Comparison of ENCODE assay signal across 11 mouse cellular contexts in the genomic region with DNA sequence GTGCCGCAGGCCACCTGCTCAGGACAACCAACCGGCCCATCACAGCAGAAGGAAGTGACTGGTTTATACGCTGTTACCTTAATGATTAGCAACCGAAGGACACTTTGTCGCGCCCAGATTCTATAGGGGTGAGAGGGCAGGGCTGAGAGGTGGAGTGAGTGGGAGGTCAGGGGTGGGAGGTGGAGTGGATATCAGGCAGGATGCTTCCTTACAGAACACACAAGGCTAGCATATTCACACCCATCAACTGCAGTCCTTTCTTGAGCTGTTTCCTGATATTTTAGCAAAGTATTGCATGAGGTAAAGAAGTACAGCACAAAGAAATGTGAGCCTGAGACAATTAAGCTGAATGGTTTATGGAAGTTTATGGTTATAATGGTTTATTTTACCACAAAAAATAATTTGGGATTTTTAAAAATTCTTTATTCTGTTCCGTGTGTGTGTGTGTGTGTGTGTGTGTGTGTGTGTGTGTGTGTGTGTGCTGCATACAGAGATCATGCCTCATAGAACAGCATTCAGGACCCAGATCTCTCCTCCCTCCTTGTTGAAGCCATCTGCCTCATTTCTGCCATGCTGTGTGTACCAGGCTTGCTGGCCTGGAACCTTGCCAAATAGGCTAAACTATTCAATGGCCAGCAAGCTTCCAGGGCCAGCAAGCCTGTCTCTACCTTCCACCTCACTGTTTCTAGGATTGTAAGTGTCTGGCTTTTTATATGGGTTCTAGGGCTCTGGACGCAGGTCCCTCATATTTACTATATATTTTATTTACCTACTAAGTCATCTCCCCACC.
DNase-seq lines count a peak whose midpoint lies in the region; ATAC-seq lines count a peak whose summit lies in the region.
"Had no signal": no experiment of that assay in that cellular context is flagged by ENCODE, and none has a peak within 500 bp of the region (broad histone marks: within the 10 kb centered on the region; RNA-seq: fewer than 3 reads in every experiment).

No protein-coding gene starts in this region.

- H3K36me3 ChIP-seq in forebrain, embryonic 12.5 days (replicated peaks): no peaks in the 10 kb centered on the region
- H3K36me3 ChIP-seq: embryonic facial prominence, embryonic 15.5 days; liver, embryonic 15.5 days had no signal

- no peak overlapping the region for H3K4me3 ChIP-seq in forebrain, embryonic 12.5 days (replicated peaks)
- H3K4me3 ChIP-seq: embryonic facial prominence, embryonic 15.5 days; liver, embryonic 15.5 days had no signal

- H3K4me1 ChIP-seq in forebrain, embryonic 12.5 days: peaks cover 8% of the 10 kb centered on the region; the same call in 1 of the 2 replicates
- H3K4me1 ChIP-seq: embryonic facial prominence, embryonic 15.5 days had no signal

- ATAC-seq in forebrain, embryonic 12.5 days (ENCODE audit: low FRiP score): peak; percentile 91
- no peak for ATAC-seq in frontal cortex, adult (ENCODE audit: low TSS enrichment)
- no peak for ATAC-seq in granulocyte monocyte progenitor cell, adult 5-6 weeks (replicated peaks; ENCODE audit: poor library complexity, severe bottlenecking)

- peak; percentile 48 for DNase-seq in adrenal gland, postnatal 10 days
- DNase-seq in adrenal gland, adult 8-10 months: no peak
- DNase-seq in Muller cell, postnatal 12 days (ENCODE audit: inconsistent ontology term): peak; percentile 68
- DNase-seq in layer of hippocampus, adult 8-10 months (ENCODE audit: low spot score in 2 of 2): peak; percentile 10 to 21
- DNase-seq in urinary bladder, postnatal 36 days (ENCODE audit: low spot score in 2 of 2): no peak
- DNase-seq: heart, postnatal 36 days had no signal

- no peaks in the 10 kb centered on the region for H3K9me3 ChIP-seq in forebrain, embryonic 12.5 days
- H3K9me3 ChIP-seq: embryonic facial prominence, embryonic 15.5 days; liver, embryonic 15.5 days had no signal

- no peaks in the 10 kb centered on the region for H3K27me3 ChIP-seq in forebrain, embryonic 12.5 days
- H3K27me3 ChIP-seq: embryonic facial prominence, embryonic 15.5 days; liver, embryonic 15.5 days had no signal

- H3K27ac ChIP-seq in forebrain, embryonic 12.5 days: no peak overlapping the region
- H3K27ac ChIP-seq: embryonic facial prominence, embryonic 15.5 days; liver, embryonic 15.5 days had no signal

- H3K4me2 ChIP-seq in forebrain, embryonic 12.5 days: no peak overlapping the region
- H3K4me2 ChIP-seq: embryonic facial prominence, embryonic 15.5 days; liver, embryonic 15.5 days had no signal

- H3K9ac ChIP-seq in forebrain, embryonic 12.5 days: no peak overlapping the region
- H3K9ac ChIP-seq: embryonic facial prominence, embryonic 15.5 days; liver, embryonic 15.5 days had no signal

- 78% methylated on average over 8 of the region's 8 CpGs for WGBS in forebrain, embryonic 12.5 days

Comparison
In these comparisons a context has a peak if more than half of its experiments do, and no peak if none do; other contexts are left out.
1. DNase-seq: peak in adrenal gland, postnatal 10 days (single experiment), Muller cell, postnatal 12 days (single experiment) and layer of hippocampus, adult 8-10 months (2 of 2); none in adrenal gland, adult 8-10 months (single experiment) and urinary bladder, postnatal 36 days (0 of 2).